Mouse (Mus musculus) liver, postnatal 0 days (tissue): ENCODE measurements around the gene Col25a1. TPM values are rescaled to one million over a fixed set of nuclear protein-coding genes. Genes with fewer than 3 reads are reported as not detected.
A peak's percentile ranks its signal among the peaks of the same experiment; 100 is the strongest.

ENCODE experiments used
- ATAC-seq: fragments of 200-750 bp; cut with Nextera tagmentation; 2 replicates; pipeline ENCODE4 v1.8.0; 2017; ENCODE audit warnings: mild to moderate bottlenecking, moderate library complexity
- DNase-seq: peaks from one replicate; pipeline ENCODE4 v3.0.0-alpha.2; 2016
- H3K27ac ChIP-seq: fragments of 300-500 bp; sonication (generic); 2 replicates; pipeline ENCODE4 v1.5.1; 2014; ENCODE audit warnings: antibody characterized with exemption, moderate library complexity, mild to moderate bottlenecking, low read depth
- H3K27me3 ChIP-seq: fragments of 300-500 bp; sonication (generic); 2 replicates; pipeline ENCODE4 v1.6.1; 2014; ENCODE audit warnings: low read length, control low read depth, mixed read lengths; ENCODE audit not compliant: insufficient read depth
- H3K36me3 ChIP-seq: fragments of 300-500 bp; sonication (generic); replicated peaks from 2 replicates; pipeline ENCODE4 v1.6.1; 2014; ENCODE audit warnings: mild to moderate bottlenecking, control low read depth, low read length, moderate library complexity, mixed read lengths; ENCODE audit not compliant: insufficient read depth
- H3K4me1 ChIP-seq: fragments of 300-500 bp; sonication (generic); 2 replicates; pipeline ENCODE4 v1.6.1; 2014; ENCODE audit warnings: antibody characterized with exemption, mild to moderate bottlenecking, control low read depth; ENCODE audit not compliant: insufficient read depth
- H3K4me2 ChIP-seq: fragments of 300-500 bp; sonication (generic); 2 replicates; pipeline ENCODE4 v1.6.1; 2014; ENCODE audit warnings: low read depth, mild to moderate bottlenecking, low read length, moderate library complexity, mixed read lengths
- H3K4me3 ChIP-seq: fragments of 300-500 bp; sonication (generic); 2 replicates; pipeline ENCODE4 v1.5.1; 2014; ENCODE audit warnings: low read depth, low read length
- H3K9ac ChIP-seq: fragments of 300-500 bp; sonication (generic); replicated peaks from 2 replicates; pipeline ENCODE4 v1.6.1; 2014; ENCODE audit warnings: mild to moderate bottlenecking, moderate library complexity
- H3K9me3 ChIP-seq: fragments of 300-500 bp; sonication (generic); 2 replicates; pipeline ENCODE4 v1.6.1; 2016; ENCODE audit warnings: mild to moderate bottlenecking, control low read depth, low read length, mixed read lengths
- CTCF ChIP-seq: sonication (generic); IDR thresholded peaks from 2 replicates; pipeline ENCODE4 v1.5.1; 2016; ENCODE audit warnings: antibody characterized with exemption, low read depth
- EP300 ChIP-seq: IDR thresholded peaks from 2 replicates; pipeline ENCODE4 v1.6.1; 2016; ENCODE audit warnings: antibody characterized with exemption, low read depth, mild to moderate bottlenecking
- WGBS: fragments of 180-500 bp; shearing (Covaris S2); extraction: QIAGEN DNeasy Blood & Tissue Kit; methylation state at CpG from one replicate; pipeline ENCODE4 v1.1.7; 2014; ENCODE audit not compliant: insufficient replicate concordance; 5-methylcytosine and 5-hydroxymethylcytosine counted together
- polyA plus RNA-seq: library from polyadenylated mRNA; unstranded; fragments of >200 nt; fragmentation: Nextera tagmentation; extraction: Ambion mirVana; gene quantifications from 2 replicates; pipeline ENCODE4 v1.2.1, GENCODE M21; 2015

Gene Col25a1
- polyA plus RNA-seq, 1 experiment from 2014 or later = 0.68 TPM

DNA sequence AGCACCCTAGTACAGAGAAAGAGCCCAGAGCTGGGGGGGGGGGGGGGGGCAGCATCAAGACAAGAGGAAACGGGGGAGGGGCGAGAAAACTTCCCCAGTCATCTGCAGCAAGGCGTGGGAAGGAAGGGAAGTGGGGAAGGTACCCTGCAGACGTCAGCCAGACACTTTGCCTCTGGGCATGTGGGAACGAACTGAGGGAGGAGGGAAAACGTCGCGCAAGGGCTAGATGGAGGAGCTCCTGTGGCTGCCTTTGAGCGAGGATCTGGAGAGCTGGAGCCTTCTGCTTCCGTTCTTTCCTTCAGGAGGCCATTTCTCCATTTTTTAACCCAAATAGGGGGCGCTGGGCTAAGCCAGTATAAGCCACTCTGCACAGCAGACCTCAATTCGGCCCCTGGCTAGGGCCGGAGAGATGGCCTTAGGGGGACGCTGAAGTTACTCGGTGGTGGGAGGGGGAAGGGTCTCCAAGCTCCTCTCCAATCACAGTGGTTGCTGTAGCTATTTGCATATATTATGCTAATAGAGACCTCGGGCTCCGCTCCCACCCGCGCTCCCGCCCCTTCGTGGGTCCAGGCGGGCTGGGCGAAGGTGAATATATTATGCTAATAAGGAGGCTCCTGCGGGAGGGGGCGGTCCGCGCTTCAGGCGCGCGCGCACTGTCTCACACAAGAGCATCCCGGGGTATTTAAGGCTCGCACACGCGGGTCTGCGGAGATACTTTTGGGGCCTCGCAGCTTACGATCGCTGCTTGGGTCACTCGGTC lies 49.1 kb downstream of the Col25a1 start:
- WGBS = 1% methylated on average over 40 of the region's 40 CpGs
- peak overlapping the region; percentile 42; the same call in 1 of the 2 replicates for H3K9ac ChIP-seq
- peak; percentile 61 for ATAC-seq
- no peaks in the 10 kb centered on the region for H3K36me3 ChIP-seq
- peaks cover 22% of the 10 kb centered on the region for H3K27me3 ChIP-seq
- peak overlapping the region; percentile 57 for H3K4me3 ChIP-seq
- DNase-seq = peak; percentile 61
- no peaks in the 10 kb centered on the region for H3K9me3 ChIP-seq
- H3K27ac ChIP-seq = peak overlapping the region; percentile 41
- TF ChIP-seq EP300 (no peak), CTCF (0 out of 2 replicates have a peak, but pooled peaks have one; percentile 10)
- H3K4me1 ChIP-seq = peaks cover 9% of the 10 kb centered on the region; the same call in 1 of the 2 replicates
- H3K4me2 ChIP-seq = peak overlapping the region; percentile 76

DNA sequence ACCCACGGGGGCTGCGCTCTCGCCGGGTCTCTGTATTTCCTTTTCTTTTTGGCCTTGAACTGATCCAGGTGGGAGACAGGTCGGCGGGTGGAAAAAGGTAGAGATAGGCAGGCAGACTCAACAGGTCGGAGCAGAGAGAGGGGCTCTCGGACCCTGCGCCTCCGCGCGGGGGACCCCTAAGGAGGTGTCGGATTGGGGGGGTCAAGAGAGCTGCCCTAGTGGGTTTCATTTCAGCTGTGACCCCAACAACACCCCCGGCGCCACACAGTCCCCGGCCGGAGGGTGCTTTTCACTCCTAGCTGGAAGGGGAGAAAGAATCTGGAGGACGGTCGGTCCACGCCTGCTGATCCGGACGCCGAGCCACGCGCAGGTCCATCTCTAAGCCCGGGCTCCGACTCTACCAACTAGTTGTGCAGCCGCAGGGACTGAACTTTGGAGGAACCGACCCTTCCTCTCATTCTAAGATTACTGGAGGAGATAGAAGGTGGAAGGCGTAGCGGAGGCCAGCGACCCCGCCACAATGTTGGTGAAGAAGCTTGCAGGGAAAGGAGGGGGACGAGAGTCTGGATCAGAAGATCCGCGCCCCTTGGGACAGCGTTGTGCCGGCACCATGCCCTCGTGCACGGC lies 49.8 kb downstream of the Col25a1 start:
- peak overlapping the region; percentile 57 for H3K4me3 ChIP-seq
- no peaks in the 10 kb centered on the region for H3K9me3 ChIP-seq
- H3K4me2 ChIP-seq = peak overlapping the region; percentile 76
- peak overlapping the region; percentile 42; the same call in 1 of the 2 replicates for H3K9ac ChIP-seq
- ATAC-seq (peak; percentile 7; the same call in 1 of the 2 replicates), DNase-seq (no peak)
- WGBS = 1% methylated on average over 40 of the region's 40 CpGs
- H3K4me1 ChIP-seq = peaks cover 9% of the 10 kb centered on the region; the same call in 1 of the 2 replicates
- no peak overlapping the region for H3K27ac ChIP-seq
- H3K36me3 ChIP-seq = no peaks in the 10 kb centered on the region
- H3K27me3 ChIP-seq = peaks cover 22% of the 10 kb centered on the region
- no peak for TF ChIP-seq CTCF
- no peak for TF ChIP-seq EP300

DNA sequence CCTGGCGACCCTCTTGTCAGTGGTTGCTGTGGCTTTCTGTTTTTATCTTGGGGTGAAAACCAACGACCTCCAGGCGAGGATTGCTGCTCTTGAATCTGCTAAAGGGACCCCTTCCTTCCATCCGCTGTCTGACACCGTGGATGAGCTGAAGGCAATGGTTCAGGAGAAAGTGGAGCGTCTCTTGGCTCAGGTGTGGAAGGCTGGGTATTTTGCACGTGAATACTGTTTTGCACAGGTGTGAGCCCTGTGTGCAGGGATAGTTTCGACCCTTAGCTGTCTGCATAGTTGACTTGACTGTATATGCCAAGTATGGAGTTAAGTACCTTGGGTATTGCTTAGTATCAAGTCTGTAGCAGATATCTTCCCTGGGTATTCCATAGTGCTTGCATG lies 50.3 kb downstream of the Col25a1 start:
- peaks cover 22% of the 10 kb centered on the region for H3K27me3 ChIP-seq
- no peaks in the 10 kb centered on the region for H3K36me3 ChIP-seq
- 0 out of 2 replicates have a peak overlapping the region, but pooled peaks have one; percentile 42 for H3K9ac ChIP-seq
- TF ChIP-seq EP300 = no peak
- TF ChIP-seq CTCF = no peak
- ATAC-seq (no peak), DNase-seq (no peak)
- no peaks in the 10 kb centered on the region for H3K9me3 ChIP-seq
- H3K4me2 ChIP-seq = peak overlapping the region; percentile 76
- peaks cover 9% of the 10 kb centered on the region; the same call in 1 of the 2 replicates for H3K4me1 ChIP-seq
- 17% methylated on average over 8 of the region's 8 CpGs for WGBS
- no peak overlapping the region for H3K27ac ChIP-seq
- peak overlapping the region; percentile 57 for H3K4me3 ChIP-seq

DNA sequence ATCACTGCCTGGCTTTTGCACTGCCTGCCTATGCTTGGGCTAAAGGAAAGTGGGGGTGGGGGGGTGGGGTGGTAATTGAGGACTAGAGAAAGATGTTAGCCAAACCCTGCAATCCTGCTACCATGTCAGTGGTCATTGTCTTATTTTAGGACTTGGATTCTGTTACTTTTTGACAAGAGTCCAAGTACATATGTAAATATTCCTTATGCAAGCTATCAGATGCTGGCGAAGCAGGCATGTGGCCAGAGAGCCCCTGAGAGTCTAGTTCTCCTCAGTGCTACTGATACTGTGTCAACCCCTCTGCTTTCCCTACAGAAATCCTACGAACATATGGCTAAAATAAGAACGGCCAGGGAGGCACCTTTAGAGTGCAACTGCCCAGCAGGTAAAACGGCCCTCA lies 51.1 kb downstream of the Col25a1 start:
- no peak for DNase-seq

DNA sequence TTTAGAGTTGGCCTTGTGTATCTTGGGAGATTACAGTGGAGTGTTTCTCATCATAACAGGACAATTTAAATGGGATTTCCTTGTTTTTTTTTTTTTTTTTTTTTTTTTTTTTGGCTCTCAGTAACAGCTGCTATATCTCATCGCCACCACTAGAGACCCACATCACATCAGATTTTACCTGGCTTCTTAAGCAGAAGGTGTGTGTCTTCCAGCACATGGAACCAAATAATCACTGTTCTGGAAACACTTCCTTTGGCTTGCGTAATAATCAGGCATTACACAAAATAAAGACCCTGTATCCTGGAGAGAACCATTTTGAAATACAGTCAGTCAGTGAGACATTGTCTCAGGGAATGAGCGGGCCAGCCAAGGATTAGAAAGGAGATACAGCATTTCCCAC lies 53.8 kb downstream of the Col25a1 start:
- no peaks in the 10 kb centered on the region for H3K9me3 ChIP-seq
- no peak overlapping the region for H3K27ac ChIP-seq
- H3K36me3 ChIP-seq = no peaks in the 10 kb centered on the region
- ATAC-seq (no peak), DNase-seq (no peak)
- no peak overlapping the region for H3K9ac ChIP-seq
- H3K27me3 ChIP-seq = peaks cover 22% of the 10 kb centered on the region
- TF ChIP-seq EP300 (no peak), CTCF (peak; percentile 46)
- H3K4me1 ChIP-seq = peaks cover 9% of the 10 kb centered on the region; the same call in 1 of the 2 replicates
- no peak overlapping the region for H3K4me2 ChIP-seq
- 53% methylated on average over 3 of the region's 3 CpGs for WGBS
- H3K4me3 ChIP-seq = no peak overlapping the region

More for the DNA sequence above, 51.1 kb downstream of the Col25a1 start:
- no peak for TF ChIP-seq CTCF
- TF ChIP-seq EP300 = no peak
- no peaks in the 10 kb centered on the region for H3K9me3 ChIP-seq
- peaks cover 9% of the 10 kb centered on the region; the same call in 1 of the 2 replicates for H3K4me1 ChIP-seq
- ATAC-seq = no peak
- no peak overlapping the region for H3K4me3 ChIP-seq
- WGBS = 76% methylated on average over 4 of the region's 4 CpGs
- no peak overlapping the region for H3K4me2 ChIP-seq
- H3K27ac ChIP-seq = no peak overlapping the region
- H3K27me3 ChIP-seq = peaks cover 22% of the 10 kb centered on the region
- no peaks in the 10 kb centered on the region for H3K36me3 ChIP-seq
- no peak overlapping the region for H3K9ac ChIP-seq

DNA sequence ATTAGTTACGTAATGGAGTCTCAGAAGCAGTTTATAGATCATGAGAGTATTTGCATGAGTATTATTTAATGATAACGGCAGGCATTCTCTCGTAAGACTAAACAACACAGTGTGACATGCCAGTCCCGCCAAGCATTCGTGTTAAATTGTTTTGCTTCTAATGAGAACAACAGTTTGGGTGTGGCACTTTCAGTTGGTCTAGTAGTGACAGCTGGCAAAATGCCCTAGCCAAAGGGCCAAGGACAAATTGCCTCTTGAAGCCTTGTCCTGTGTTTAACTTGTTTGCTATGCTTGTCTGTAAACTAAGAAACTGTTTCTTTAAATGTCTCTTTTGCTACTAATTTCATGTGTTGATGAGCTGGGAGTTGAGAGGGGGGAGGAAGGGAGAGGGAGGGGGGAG lies 56.3 kb downstream of the Col25a1 start:
- Histone ChIP-seq H3K36me3 (no peaks in the 10 kb centered on the region), H3K9me3 (no peaks in the 10 kb centered on the region), H3K4me2 (no peak overlapping the region), H3K27me3 (0 out of 2 replicates have a peak, but pooled peaks cover 3% of the 10 kb centered on the region), H3K4me3 (no peak overlapping the region), H3K4me1 (no peaks in the 10 kb centered on the region), H3K9ac (no peak overlapping the region), H3K27ac (no peak overlapping the region)
- DNase-seq (no peak), ATAC-seq (no peak)
- 74% methylated on average over 5 of the region's 5 CpGs for WGBS
- TF ChIP-seq CTCF = no peak
- TF ChIP-seq EP300 = no peak
